Mouse (Mus musculus) cortical plate, adult 2 months (tissue): Measurements from ENCODE around the gene Btg1.

Experiments
- CTCF ChIP-seq: fragments of 200-500 bp; IDR thresholded peaks from 2 replicates; pipeline ENCODE4 v1.5.1; 2011; ENCODE audit warnings: mild to moderate bottlenecking, control low read depth, low read length; ENCODE audit not compliant: insufficient read depth; ENCODE audit errors: extremely low read depth
- POLR2A ChIP-seq: fragments of 200-500 bp; IDR thresholded peaks from 2 replicates; pipeline ENCODE4 v1.6.1; 2011; ENCODE audit warnings: mild to moderate bottlenecking, low read length, control low read depth; ENCODE audit not compliant: insufficient read depth; ENCODE audit errors: extremely low read depth

- TF ChIP-seq CTCF = no peak
- TF ChIP-seq POLR2A = no peak
Measured at GRCm38 (mm10) chr10:96662976-96663375, 46.2 kb downstream of the Btg1 start.
